Mouse (Mus musculus) CD4-positive, CD25-positive, alpha-beta regulatory T cell, adult 4 months (primary cell): ENCODE measurements around the gene Shcbp1l. TPM values are rescaled to one million over a fixed set of nuclear protein-coding genes. Genes with fewer than 3 reads are reported as not detected.

Source experiments
- ATAC-seq: one replicate; pipeline ENCODE4 v1.8.0; 2017
- polyA plus RNA-seq, 2 experiments: library from polyadenylated mRNA; unstranded; fragments of 100-300 nt; shearing (Covaris generic); gene quantifications; one replicate each; pipeline ENCODE4 v1.2.1; 2017

Gene Shcbp1l
- polyA plus RNA-seq, 2 experiments from 2014 or later, result 0.26 to 0.47 TPM

DNA sequence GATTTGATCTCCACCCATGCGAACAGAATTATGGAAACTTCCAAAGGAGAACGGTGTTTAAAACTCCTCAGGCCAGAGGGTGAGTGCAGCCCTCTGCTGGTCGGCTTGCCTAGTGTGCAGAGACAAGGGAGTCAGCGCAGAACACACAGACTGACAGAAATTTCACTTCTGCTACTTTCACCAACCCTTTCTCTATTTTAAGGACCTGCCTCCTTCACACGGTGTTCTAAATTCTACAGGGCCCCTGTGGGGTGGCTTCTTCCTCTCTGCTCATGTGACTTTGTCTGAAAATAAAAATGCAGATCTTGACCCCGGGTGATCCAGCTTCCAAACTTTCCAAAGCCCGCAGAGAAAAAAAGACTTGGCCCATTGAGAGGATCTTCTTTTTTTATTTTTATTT is 64.2 kb downstream of the Shcbp1l start:
- ATAC-seq, result no peak

DNA sequence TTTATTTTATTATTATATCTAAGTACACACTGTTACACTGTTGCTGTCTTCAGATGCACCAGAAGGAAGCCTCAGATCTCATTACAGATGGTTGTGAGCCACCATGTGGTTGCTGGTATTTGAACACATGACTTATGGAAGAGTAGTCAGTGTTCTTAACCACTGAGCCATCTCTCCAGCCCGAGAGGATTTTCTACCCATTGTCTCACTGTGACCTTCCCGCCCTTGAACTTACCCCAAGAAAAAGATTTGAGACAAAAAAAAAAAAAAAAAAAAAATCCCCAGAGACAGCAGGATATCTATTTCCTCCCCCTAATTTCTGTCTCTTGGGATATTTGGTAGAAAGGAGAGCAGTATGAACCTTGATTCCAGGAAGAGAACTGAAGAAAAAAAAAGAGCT is 64.6 kb downstream of the Shcbp1l start:
- ATAC-seq, result no peak

DNA sequence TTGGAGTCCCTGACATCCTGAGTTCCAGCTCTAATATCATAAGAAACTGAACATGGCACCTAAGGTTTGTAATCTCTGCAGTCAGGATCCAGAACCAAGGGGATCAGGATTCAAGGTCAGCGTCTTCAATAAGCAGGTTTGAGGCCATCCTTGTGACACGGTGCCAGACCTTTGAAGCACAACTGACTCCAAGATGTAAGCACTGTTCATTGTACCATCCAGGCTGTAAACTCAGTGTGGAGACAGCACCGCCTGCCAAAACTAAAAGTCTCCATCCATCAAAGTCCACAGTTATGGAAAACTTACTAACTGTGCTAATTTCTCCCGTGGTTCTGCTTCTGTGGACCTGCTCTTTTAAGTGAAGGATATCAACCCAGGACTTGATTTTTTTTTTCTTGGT is 65.0 kb downstream of the Shcbp1l start:
- no peak for ATAC-seq

DNA sequence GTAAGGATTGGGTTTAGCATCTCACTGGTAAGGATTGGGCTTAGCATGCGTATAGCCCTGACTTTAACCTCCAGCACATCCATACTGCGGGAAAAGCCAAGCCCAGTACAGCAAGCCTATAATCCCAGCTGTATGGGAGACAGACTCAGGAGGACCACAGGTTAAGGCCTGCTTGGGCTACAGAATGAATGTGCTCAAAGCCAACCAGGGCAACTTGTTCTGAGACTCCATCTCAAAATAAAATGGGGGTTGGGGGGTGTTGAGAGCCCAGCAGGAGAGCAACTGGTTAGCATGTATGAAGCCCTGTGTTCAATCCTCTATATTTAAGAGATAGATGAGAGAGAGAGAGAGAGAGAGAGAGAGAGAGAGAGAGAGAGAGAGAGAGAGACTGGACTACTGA is 66.4 kb downstream of the Shcbp1l start:
- ATAC-seq, result no peak

DNA sequence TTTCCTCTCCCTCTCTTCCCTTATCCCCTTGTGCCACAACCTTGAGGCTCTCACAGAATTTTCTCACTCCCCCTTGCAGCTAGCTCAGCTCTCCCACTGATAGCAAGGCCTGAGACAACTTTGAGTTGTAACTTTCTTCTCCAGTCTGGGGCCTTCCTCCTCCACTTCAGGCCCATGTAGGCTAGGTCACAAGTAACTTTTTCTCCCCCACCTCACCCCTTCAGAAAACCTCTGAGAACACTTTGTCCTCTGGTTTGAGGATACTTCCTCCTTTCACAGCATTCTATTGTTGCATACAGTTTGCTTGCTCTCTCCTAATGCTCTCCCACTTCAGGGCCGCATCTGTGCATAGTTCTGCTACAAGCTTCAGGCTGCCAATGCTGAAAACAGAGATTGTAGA is 66.9 kb downstream of the Shcbp1l start:
- no peak for ATAC-seq

DNA sequence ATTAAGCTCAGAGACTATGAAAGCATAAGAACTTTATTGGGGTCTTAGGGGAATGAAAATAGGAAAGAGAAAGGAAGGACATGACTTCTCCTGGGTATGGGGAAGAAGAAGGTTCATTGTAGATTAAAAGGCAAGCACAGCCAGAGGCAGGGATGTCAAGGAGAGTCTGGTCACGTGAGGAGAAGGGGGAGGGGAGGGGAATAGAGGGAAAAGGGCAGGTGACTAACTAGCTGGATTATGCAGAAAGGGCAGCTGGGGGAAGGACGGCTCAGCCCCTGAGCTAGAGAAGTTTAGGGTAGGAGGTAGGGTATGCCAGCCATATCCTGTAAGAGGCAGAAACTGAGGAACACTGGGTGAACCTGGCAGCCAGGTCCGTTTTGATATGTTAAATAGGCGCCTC is 68.4 kb downstream of the Shcbp1l start:
- ATAC-seq, result no peak

DNA sequence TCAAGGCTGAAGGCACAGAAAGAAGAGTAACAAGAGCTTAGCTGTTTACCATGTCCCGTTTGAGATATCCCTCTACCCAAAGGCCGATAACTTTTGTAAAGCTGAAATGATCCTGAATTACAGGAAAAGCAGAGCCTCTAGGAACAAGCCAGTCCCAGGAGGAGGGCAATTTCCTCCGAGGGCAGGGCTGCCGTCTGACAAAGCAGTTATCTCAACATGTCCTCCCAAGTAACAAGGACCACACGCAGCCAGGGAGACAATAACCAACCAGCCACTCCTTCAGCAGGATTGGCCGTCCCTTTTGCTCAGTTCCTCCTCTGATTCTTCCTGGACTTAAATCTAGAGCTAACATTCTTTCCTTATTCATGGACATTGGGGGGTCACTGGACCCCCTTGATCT is 69.0 kb downstream of the Shcbp1l start:
- no peak for ATAC-seq

DNA sequence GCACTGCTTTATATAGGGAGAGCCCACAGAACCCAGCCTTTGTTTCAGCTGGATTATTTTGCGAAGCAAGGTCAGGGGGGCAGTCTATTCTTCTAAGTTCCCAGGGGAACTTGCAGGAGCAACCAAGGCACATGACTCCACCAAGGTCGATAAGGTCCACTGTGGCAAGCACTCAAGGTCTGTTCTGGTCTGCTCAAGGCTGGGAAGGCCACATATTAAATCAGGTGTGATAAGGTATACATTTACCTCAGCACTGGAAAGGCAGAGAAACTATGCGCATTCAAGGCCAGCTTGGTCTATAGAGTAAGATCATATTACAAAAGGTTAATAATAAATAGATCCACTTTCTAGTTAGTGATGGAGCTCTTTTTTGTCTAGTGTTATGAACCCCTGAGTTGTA is 71.1 kb downstream of the Shcbp1l start:
- no peak for ATAC-seq

DNA sequence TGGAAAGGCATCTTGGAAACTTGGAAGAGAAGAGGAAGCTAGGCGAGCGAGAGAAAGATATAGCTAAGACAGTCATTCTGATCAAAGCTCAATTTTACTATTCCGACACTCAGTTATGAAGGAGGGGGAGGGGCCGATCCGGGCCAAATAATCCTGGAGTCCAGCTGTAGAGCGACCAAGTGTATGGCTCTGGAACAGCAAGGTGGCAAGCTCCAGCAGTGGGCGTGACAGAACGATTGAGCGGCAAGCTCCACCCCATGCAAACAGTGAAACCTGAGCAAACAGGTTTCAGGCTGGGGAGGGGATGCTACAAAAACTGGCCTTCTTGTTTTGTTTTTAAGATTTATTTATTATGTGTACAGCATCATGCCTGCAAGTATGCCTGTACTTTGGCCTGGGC is 75.1 kb downstream of the Shcbp1l start:
- no peak for ATAC-seq

DNA sequence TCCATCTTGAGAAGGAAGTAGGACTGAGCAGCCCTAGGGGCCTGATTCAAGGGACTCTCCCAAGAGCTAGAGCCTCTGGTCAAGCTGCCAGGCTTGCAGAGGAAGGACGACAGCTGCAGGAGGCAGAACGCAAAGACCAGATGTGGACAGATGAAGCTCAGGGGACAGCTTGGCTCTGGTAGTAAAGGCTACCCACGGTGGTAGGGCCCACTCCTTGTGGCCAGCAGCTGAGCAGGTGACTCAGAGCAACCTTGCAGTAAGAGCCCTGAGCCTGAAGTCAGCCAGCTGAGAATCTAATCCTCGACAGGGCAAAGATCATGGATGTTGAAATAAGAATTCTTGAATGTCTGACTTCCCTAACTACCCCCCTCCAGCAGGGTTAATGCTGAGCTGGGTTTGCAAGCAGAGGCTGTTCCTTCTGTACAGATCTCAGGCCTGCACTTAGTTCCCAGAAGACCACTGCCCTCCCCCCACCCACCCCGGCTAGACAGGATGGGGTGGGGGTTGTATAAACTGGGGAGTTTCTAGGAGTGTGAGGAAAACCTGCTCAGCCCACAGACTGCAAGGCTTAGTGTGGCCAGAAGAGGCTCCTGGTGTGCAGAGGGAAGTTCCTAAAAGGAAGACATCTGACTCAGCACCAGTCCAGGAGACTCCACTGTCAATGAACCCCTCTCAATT is 76.8 kb downstream of the Shcbp1l start:
- ATAC-seq, result no peak

Other genes with a start within 250 kb of the Shcbp1l start
- gene Lamc2, start 238.7 kb upstream of the Shcbp1l start, polyA plus RNA-seq, result under 1 TPM; 0.35 to 0.50 TPM
- 10 to 100 TPM; 11.6 to 12.5 TPM for gene Lamc1, start 92.4 kb upstream of the Shcbp1l start, polyA plus RNA-seq
- 10 to 100 TPM; 28.0 to 35.3 TPM for gene Dhx9, start 62.5 kb downstream of the Shcbp1l start, polyA plus RNA-seq
- not detected for gene Npl, start 124.9 kb downstream of the Shcbp1l start, polyA plus RNA-seq
- under 1 TPM in 1 of 2 experiments, not detected in 1; 0.22 TPM for gene Rgs8, start 227.9 kb downstream of the Shcbp1l start, polyA plus RNA-seq